Mouse (Mus musculus) midbrain, embryonic 14.5 days (tissue): ENCODE data around the gene H1f0. TPM values are rescaled to one million over a fixed set of nuclear protein-coding genes. Genes with fewer than 3 reads are reported as not detected.
A peak's percentile ranks its signal among the peaks of the same experiment; 100 is the strongest.

ENCODE experiments used
- ATAC-seq: fragments of 200-750 bp; cut with Nextera tagmentation; 2 replicates; pipeline ENCODE4 v1.8.0; 2017; ENCODE audit warnings: moderate number of reproducible peaks, moderate library complexity; ENCODE audit not compliant: low FRiP score, low TSS enrichment
- DNase-seq: peaks from one replicate; pipeline ENCODE4 v3.0.0-alpha.2; 2015
- H3K27ac ChIP-seq: fragments of 300-500 bp; sonication (generic); replicated peaks from 2 replicates; pipeline ENCODE4 v1.5.1; 2014; ENCODE audit warnings: mild to moderate bottlenecking, low read depth, low read length, moderate library complexity
- H3K27me3 ChIP-seq: fragments of 300-500 bp; sonication (generic); 2 replicates; pipeline ENCODE4 v1.6.1; 2014; ENCODE audit warnings: low read length, control low read depth, mixed read lengths; ENCODE audit not compliant: control insufficient read depth, insufficient read depth
- H3K36me3 ChIP-seq: fragments of 300-500 bp; sonication (generic); 2 replicates; pipeline ENCODE4 v1.6.1; 2014; ENCODE audit warnings: low read length, control low read depth; ENCODE audit not compliant: control insufficient read depth, insufficient read depth
- H3K4me1 ChIP-seq: fragments of 300-500 bp; sonication (generic); 2 replicates; pipeline ENCODE4 v1.6.1; 2014; ENCODE audit warnings: mild to moderate bottlenecking, antibody characterized with exemption, low read length, control low read depth; ENCODE audit not compliant: control insufficient read depth, insufficient read depth
- H3K4me2 ChIP-seq: fragments of 300-500 bp; sonication (generic); 2 replicates; pipeline ENCODE4 v1.6.1; 2014; ENCODE audit warnings: mild to moderate bottlenecking, low read length, moderate library complexity
- H3K4me3 ChIP-seq: fragments of 300-500 bp; sonication (generic); replicated peaks from 2 replicates; pipeline ENCODE4 v1.5.1; 2014; ENCODE audit warnings: low read depth, low read length
- H3K9ac ChIP-seq: fragments of 300-500 bp; sonication (generic); replicated peaks from 2 replicates; pipeline ENCODE4 v1.6.1; 2014; ENCODE audit warnings: mild to moderate bottlenecking, low read length, moderate library complexity
- H3K9me3 ChIP-seq: fragments of 300-500 bp; sonication (generic); 2 replicates; pipeline ENCODE4 v1.6.1; 2016; ENCODE audit warnings: low read length, control low read depth, mixed read lengths; ENCODE audit not compliant: control insufficient read depth
- WGBS: fragments of 180-500 bp; shearing (Covaris S2); extraction: QIAGEN DNeasy Blood & Tissue Kit; methylation state at CpG from one replicate; pipeline ENCODE4 v1.1.7; 2014; 5-methylcytosine and 5-hydroxymethylcytosine counted together
- polyA plus RNA-seq: library from polyadenylated mRNA; unstranded; fragments of >200 nt; fragmentation: Nextera tagmentation; extraction: Ambion mirVana; gene quantifications from 2 replicates; pipeline ENCODE4 v1.2.1, GENCODE M21; 2014

The H1f0 gene
- polyA plus RNA-seq, 1 experiment from 2014 or later = 94.4 TPM

GRCm38 (mm10) chr15:79066276-79066675, 38.0 kb downstream of the H1f0 start:
- Histone ChIP-seq H3K36me3 (no peaks in the 10 kb centered on the region), H3K4me1 (peaks cover 10% of the 10 kb centered on the region), H3K27me3 (no peaks in the 10 kb centered on the region), H3K4me3 (no peak overlapping the region), H3K9ac (no peak overlapping the region), H3K9me3 (no peaks in the 10 kb centered on the region), H3K27ac (no peak overlapping the region), H3K4me2 (no peak overlapping the region)
- WGBS = 59% methylated on average over 2 of the region's 2 CpGs
- no peak for DNase-seq
- no peak for ATAC-seq

- Histone ChIP-seq H3K9me3 (no peaks in the 10 kb centered on the region), H3K27me3 (no peaks in the 10 kb centered on the region), H3K9ac (no peak overlapping the region), H3K27ac (no peak overlapping the region), H3K4me2 (no peak overlapping the region), H3K4me3 (no peak overlapping the region), H3K36me3 (no peaks in the 10 kb centered on the region), H3K4me1 (peaks cover 5% of the 10 kb centered on the region)
- 85% methylated on average over 3 of the region's 3 CpGs for WGBS
- no peak for DNase-seq
- ATAC-seq = no peak
Observed at GRCm38 (mm10) chr15:79067631-79068030, 39.4 kb downstream of the H1f0 start.

- Histone ChIP-seq H3K4me3 (no peak overlapping the region), H3K36me3 (no peaks in the 10 kb centered on the region), H3K4me1 (peaks cover 3% of the 10 kb centered on the region), H3K27ac (no peak overlapping the region), H3K27me3 (no peaks in the 10 kb centered on the region), H3K9ac (no peak overlapping the region), H3K9me3 (no peaks in the 10 kb centered on the region), H3K4me2 (no peak overlapping the region)
- ATAC-seq = no peak
- DNase-seq = no peak
- WGBS = 80% methylated on average over 3 of the region's 3 CpGs
Observed at GRCm38 (mm10) chr15:79068416-79068815, 40.2 kb downstream of the H1f0 start.

- H3K27ac ChIP-seq = no peak overlapping the region
- H3K4me3 ChIP-seq = no peak overlapping the region
- H3K36me3 ChIP-seq = peaks cover under 1% of the 10 kb centered on the region; the same call in 1 of the 2 replicates
- no peaks in the 10 kb centered on the region for H3K9me3 ChIP-seq
- peaks cover 12% of the 10 kb centered on the region for H3K4me1 ChIP-seq
- no peak overlapping the region for H3K9ac ChIP-seq
- DNase-seq = peak; percentile 42
- WGBS = 70% methylated on average over 5 of the region's 5 CpGs
- H3K27me3 ChIP-seq = no peaks in the 10 kb centered on the region
- no peak overlapping the region for H3K4me2 ChIP-seq
- no peak for ATAC-seq
Observed at GRCm38 (mm10) chr15:79071117-79072039, 43.1 kb downstream of the H1f0 start.

GRCm38 (mm10) chr15:79073752-79074151, 45.5 kb downstream of the H1f0 start:
- H3K4me3 ChIP-seq = no peak overlapping the region
- no peak overlapping the region for H3K9ac ChIP-seq
- no peak overlapping the region for H3K4me2 ChIP-seq
- no peaks in the 10 kb centered on the region for H3K27me3 ChIP-seq
- peaks cover 24% of the 10 kb centered on the region for H3K36me3 ChIP-seq
- ATAC-seq = no peak
- DNase-seq = no peak
- H3K4me1 ChIP-seq = peaks cover 12% of the 10 kb centered on the region
- no peak overlapping the region for H3K27ac ChIP-seq
- H3K9me3 ChIP-seq = no peaks in the 10 kb centered on the region

GRCm38 (mm10) chr15:79074446-79074845, 46.2 kb downstream of the H1f0 start:
- peak overlapping the region; percentile 70 for H3K4me2 ChIP-seq
- ATAC-seq (no peak), DNase-seq (no peak)
- no peaks in the 10 kb centered on the region for H3K9me3 ChIP-seq
- peak overlapping the region; percentile 71 for H3K27ac ChIP-seq
- peaks cover 31% of the 10 kb centered on the region for H3K36me3 ChIP-seq
- H3K4me3 ChIP-seq = peak overlapping the region; percentile 59
- no peaks in the 10 kb centered on the region for H3K27me3 ChIP-seq
- H3K4me1 ChIP-seq = peaks cover 12% of the 10 kb centered on the region
- peak overlapping the region; percentile 64; the same call in 1 of the 2 replicates for H3K9ac ChIP-seq
- 39% methylated on average over 10 of the region's 10 CpGs for WGBS

- Histone ChIP-seq H3K4me3 (peak within 1 kb of the TSS; percentile 59), H3K27ac (peak within 1 kb of the TSS; percentile 71), H3K9me3 (no peaks in the 10 kb centered on the region), H3K4me1 (peaks cover 12% of the 10 kb centered on the region), H3K36me3 (peaks cover 37% of the 10 kb centered on the region), H3K4me2 (peak within 1 kb of the TSS; percentile 70), H3K9ac (peak within 1 kb of the TSS; percentile 64), H3K27me3 (no peaks in the 10 kb centered on the region)
- WGBS = under 1% methylated on average over 49 of the region's 49 CpGs
- ATAC-seq (peak; percentile 74; the same call in 1 of the 2 replicates), DNase-seq (peak; percentile 95)
Observed at GRCm38 (mm10) chr15:79074913-79075532, 46.8 kb downstream of the H1f0 start, which contains the start of gene Eif3l. TSS of gene Eif3l (plus strand) at chr15:79075179.

- ATAC-seq (no peak), DNase-seq (no peak)
- Histone ChIP-seq H3K4me2 (peak overlapping the region; percentile 70), H3K4me3 (peak overlapping the region; percentile 59), H3K9me3 (no peaks in the 10 kb centered on the region), H3K36me3 (peaks cover 43% of the 10 kb centered on the region), H3K27ac (no peak overlapping the region; the same call in 1 of the 2 replicates), H3K4me1 (peaks cover 12% of the 10 kb centered on the region), H3K27me3 (no peaks in the 10 kb centered on the region), H3K9ac (peak overlapping the region; percentile 64)
- 40% methylated on average over 15 of the region's 15 CpGs for WGBS
Observed at GRCm38 (mm10) chr15:79075658-79076365, 47.6 kb downstream of the H1f0 start.
